Mouse (Mus musculus): ENCODE results near the gene Cdc20b. TPM values are rescaled to one million over a fixed set of nuclear protein-coding genes. Genes with fewer than 3 reads are reported as not detected.

The Cdc20b gene
- total RNA-seq, 1 experiment = 0.49 TPM

DNA sequence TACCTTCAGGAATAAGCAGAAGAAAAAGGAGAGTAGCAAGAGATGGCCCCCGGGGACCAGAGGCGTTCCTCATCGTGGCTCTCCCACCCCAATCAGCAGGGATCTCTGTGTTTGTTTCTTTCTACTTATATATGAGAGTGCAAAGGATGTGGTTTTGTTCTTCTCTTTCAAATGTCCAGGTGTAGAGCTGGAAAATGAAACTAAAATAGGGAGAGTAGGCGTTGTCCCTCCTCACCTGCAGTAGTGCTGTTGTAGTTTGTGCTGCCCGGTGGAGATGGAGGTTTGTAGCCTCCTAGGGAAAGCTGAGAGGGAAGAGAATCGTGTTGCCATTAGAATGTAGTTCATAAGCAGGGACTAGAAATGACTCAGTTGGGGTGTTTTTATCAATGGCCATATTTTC lies 66.0 kb downstream of the Cdc20b start, which contains the start of gene Gzma:
Gene Gzma, minus strand, starts transcription at position 103 of the 400 bp plus-strand sequence.
- Histone ChIP-seq H3K4me3 (ENCODE audit: insufficient read depth in 1 of 2, low read depth in 1 of 2, low read length in 2 of 2, poor library complexity in 1 of 2, severe bottlenecking in 1 of 2) (no peak within 1 kb of the TSS), H3K9me3 (ENCODE audit: control insufficient read depth, insufficient read depth, low read depth, low read length) (no peaks in the 10 kb centered on the region), H3K4me1 (ENCODE audit: control insufficient read depth in 2 of 2, insufficient read depth in 2 of 2, low read length in 2 of 2, poor library complexity in 1 of 2) (no peaks in the 10 kb centered on the region), H3K27ac (ENCODE audit: insufficient read depth, low read depth, low read length, poor library complexity, severe bottlenecking) (no peak within 1 kb of the TSS), H3K36me3 (ENCODE audit: control insufficient read depth, insufficient read depth, low read length, poor library complexity, severe bottlenecking) (no peaks in the 10 kb centered on the region), H3K9ac (ENCODE audit: insufficient read depth, low read depth, low read length, poor library complexity, severe bottlenecking) (no peak within 1 kb of the TSS)
- no peak for TF ChIP-seq ZNF384 (IDR thresholded peaks at IDR 0.05; ENCODE audit: low read depth, low read length)
- no peak for TF ChIP-seq ZC3H11A (IDR thresholded peaks at IDR 0.05; ENCODE audit: borderline replicate concordance, low read depth, low read length)
- no peak for TF ChIP-seq HCFC1 (IDR thresholded peaks at IDR 0.05; ENCODE audit: borderline replicate concordance, insufficient read depth, low read length)
- TF ChIP-seq MAFK (IDR thresholded peaks at IDR 0.05; ENCODE audit: insufficient read depth, low read depth, low read length) = no peak
- no peak for TF ChIP-seq CHD2 (IDR thresholded peaks at IDR 0.05; ENCODE audit: low read depth, low read length)
- no peak for DNase-seq (ENCODE audit: low read depth, low spot score)
- in situ Hi-C loops (cut with MboI; ENCODE audit: low sequenced_read_pairs in 2 of 2, unreplicated experiment in 2 of 2) = no loop called here

DNA sequence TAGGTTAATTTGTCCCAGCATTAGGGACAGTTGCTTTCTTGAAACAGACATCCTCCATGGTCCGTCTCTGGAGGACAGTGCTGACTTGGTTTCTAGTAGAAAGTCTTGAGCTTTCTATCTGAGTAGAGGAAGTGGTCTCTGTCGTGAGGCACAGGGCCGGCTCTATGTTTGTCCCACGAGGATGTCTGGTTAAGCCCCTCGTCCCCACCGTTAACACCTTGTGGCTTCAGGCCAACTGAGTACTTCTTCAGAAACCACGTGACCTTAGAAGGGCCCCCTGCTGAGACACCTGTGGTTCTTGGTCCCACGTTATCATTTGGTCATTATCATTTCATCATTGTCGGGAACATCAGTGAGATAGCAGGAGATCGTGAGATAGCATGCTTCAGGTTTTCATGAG lies 66.9 kb downstream of the Cdc20b start:
- Histone ChIP-seq H3K4me3 (ENCODE audit: insufficient read depth in 1 of 2, low read depth in 1 of 2, low read length in 2 of 2, poor library complexity in 1 of 2, severe bottlenecking in 1 of 2) (no peak overlapping the region), H3K4me1 (ENCODE audit: control insufficient read depth in 2 of 2, insufficient read depth in 2 of 2, low read length in 2 of 2, poor library complexity in 1 of 2) (no peaks in the 10 kb centered on the region), H3K9me3 (ENCODE audit: control insufficient read depth, insufficient read depth, low read depth, low read length) (no peaks in the 10 kb centered on the region), H3K9ac (ENCODE audit: insufficient read depth, low read depth, low read length, poor library complexity, severe bottlenecking) (no peak overlapping the region), H3K36me3 (ENCODE audit: control insufficient read depth, insufficient read depth, low read length, poor library complexity, severe bottlenecking) (no peaks in the 10 kb centered on the region), H3K27ac (ENCODE audit: insufficient read depth, low read depth, low read length, poor library complexity, severe bottlenecking) (no peak overlapping the region)
- in situ Hi-C loops (cut with MboI; ENCODE audit: low sequenced_read_pairs in 2 of 2, unreplicated experiment in 2 of 2) = no loop called here
- TF ChIP-seq HCFC1 (IDR thresholded peaks at IDR 0.05; ENCODE audit: borderline replicate concordance, insufficient read depth, low read length) (no peak), CHD2 (IDR thresholded peaks at IDR 0.05; ENCODE audit: low read depth, low read length) (no peak), ZC3H11A (IDR thresholded peaks at IDR 0.05; ENCODE audit: borderline replicate concordance, low read depth, low read length) (no peak), MAFK (IDR thresholded peaks at IDR 0.05; ENCODE audit: insufficient read depth, low read depth, low read length) (no peak), ZNF384 (IDR thresholded peaks at IDR 0.05; ENCODE audit: low read depth, low read length) (no peak)
- no peak for DNase-seq (ENCODE audit: low read depth, low spot score)

DNA sequence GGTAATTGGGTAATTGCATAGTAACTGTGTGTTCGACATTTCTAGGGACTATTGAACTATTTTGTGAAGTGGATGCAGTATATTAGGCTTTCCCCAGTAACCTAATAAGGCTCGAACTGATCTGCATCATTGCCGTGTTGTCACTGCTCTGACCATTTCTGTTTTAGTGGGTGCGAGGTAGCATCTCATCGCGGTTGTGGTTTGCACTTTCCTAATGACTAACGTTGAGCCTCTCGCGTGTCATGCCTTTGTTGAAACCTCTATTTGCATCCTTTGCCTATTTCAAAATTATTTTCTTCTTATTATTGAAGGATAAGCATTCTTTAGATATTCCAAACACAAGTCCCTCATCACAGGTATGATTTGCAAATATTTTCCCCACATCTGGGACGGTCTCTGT lies 69.8 kb downstream of the Cdc20b start:
- in situ Hi-C loops (cut with MboI; ENCODE audit: low sequenced_read_pairs in 2 of 2, unreplicated experiment in 2 of 2) = no loop called here

DNA sequence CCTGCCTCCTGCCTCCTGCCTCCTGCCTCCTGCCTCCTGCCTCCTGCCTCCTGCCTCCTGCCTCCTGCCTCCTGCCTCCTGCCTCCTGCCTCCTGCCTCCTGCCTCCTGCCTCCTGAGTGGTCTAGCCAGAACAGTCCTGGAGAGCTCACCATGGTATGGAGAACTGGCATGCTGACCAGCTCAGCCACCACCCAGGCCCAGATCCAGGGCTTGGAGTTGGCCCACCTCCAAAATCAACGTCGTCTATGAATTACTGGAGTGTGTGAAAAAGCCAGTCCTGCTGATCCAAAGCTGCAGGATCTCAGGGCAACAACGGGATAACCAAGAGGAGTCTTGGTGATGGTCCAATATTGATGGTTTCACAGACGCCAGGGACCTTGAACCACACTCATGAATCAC lies 84.1 kb downstream of the Cdc20b start:
- no peak for TF ChIP-seq HCFC1 (IDR thresholded peaks at IDR 0.05; ENCODE audit: borderline replicate concordance, insufficient read depth, low read length)
- TF ChIP-seq ZNF384 (IDR thresholded peaks at IDR 0.05; ENCODE audit: low read depth, low read length) = no peak
- TF ChIP-seq ZC3H11A (IDR thresholded peaks at IDR 0.05; ENCODE audit: borderline replicate concordance, low read depth, low read length) = no peak
- no peak for TF ChIP-seq MAFK (IDR thresholded peaks at IDR 0.05; ENCODE audit: insufficient read depth, low read depth, low read length)
- TF ChIP-seq CHD2 (IDR thresholded peaks at IDR 0.05; ENCODE audit: low read depth, low read length) = no peak
- H3K9ac ChIP-seq (ENCODE audit: insufficient read depth, low read depth, low read length, poor library complexity, severe bottlenecking) = no peak overlapping the region
- no peak overlapping the region for H3K27ac ChIP-seq (ENCODE audit: insufficient read depth, low read depth, low read length, poor library complexity, severe bottlenecking)
- in situ Hi-C loops (cut with MboI; ENCODE audit: low sequenced_read_pairs in 2 of 2, unreplicated experiment in 2 of 2) = no loop called here
- no peaks in the 10 kb centered on the region for H3K36me3 ChIP-seq (ENCODE audit: control insufficient read depth, insufficient read depth, low read length, poor library complexity, severe bottlenecking)
- no peak overlapping the region for H3K4me3 ChIP-seq (ENCODE audit: insufficient read depth in 1 of 2, low read depth in 1 of 2, low read length in 2 of 2, poor library complexity in 1 of 2, severe bottlenecking in 1 of 2)
- no peaks in the 10 kb centered on the region for H3K4me1 ChIP-seq (ENCODE audit: control insufficient read depth in 2 of 2, insufficient read depth in 2 of 2, low read length in 2 of 2, poor library complexity in 1 of 2)
- no peaks in the 10 kb centered on the region for H3K9me3 ChIP-seq (ENCODE audit: control insufficient read depth, insufficient read depth, low read depth, low read length)
- DNase-seq (ENCODE audit: low read depth, low spot score) = no peak

More for the DNA sequence above, 69.8 kb downstream of the Cdc20b start:
- no peak for DNase-seq (ENCODE audit: low read depth, low spot score)
- H3K27ac ChIP-seq (ENCODE audit: insufficient read depth, low read depth, low read length, poor library complexity, severe bottlenecking) = no peak overlapping the region
- no peaks in the 10 kb centered on the region for H3K9me3 ChIP-seq (ENCODE audit: control insufficient read depth, insufficient read depth, low read depth, low read length)
- H3K36me3 ChIP-seq (ENCODE audit: control insufficient read depth, insufficient read depth, low read length, poor library complexity, severe bottlenecking) = no peaks in the 10 kb centered on the region
- H3K4me3 ChIP-seq (ENCODE audit: insufficient read depth in 1 of 2, low read depth in 1 of 2, low read length in 2 of 2, poor library complexity in 1 of 2, severe bottlenecking in 1 of 2) = no peak overlapping the region
- no peaks in the 10 kb centered on the region for H3K4me1 ChIP-seq (ENCODE audit: control insufficient read depth in 2 of 2, insufficient read depth in 2 of 2, low read length in 2 of 2, poor library complexity in 1 of 2)
- H3K9ac ChIP-seq (ENCODE audit: insufficient read depth, low read depth, low read length, poor library complexity, severe bottlenecking) = no peak overlapping the region
- TF ChIP-seq MAFK (IDR thresholded peaks at IDR 0.05; ENCODE audit: insufficient read depth, low read depth, low read length) = no peak
- no peak for TF ChIP-seq ZC3H11A (IDR thresholded peaks at IDR 0.05; ENCODE audit: borderline replicate concordance, low read depth, low read length)
- TF ChIP-seq HCFC1 (IDR thresholded peaks at IDR 0.05; ENCODE audit: borderline replicate concordance, insufficient read depth, low read length) = no peak
- TF ChIP-seq ZNF384 (IDR thresholded peaks at IDR 0.05; ENCODE audit: low read depth, low read length) = no peak
- no peak for TF ChIP-seq CHD2 (IDR thresholded peaks at IDR 0.05; ENCODE audit: low read depth, low read length)
